Mouse (Mus musculus) cerebellum, adult 2 months (tissue): ENCODE data around the gene Mymx.

Experiments
- CTCF ChIP-seq: fragments of 200-500 bp; IDR thresholded peaks from 2 replicates; pipeline ENCODE4 v1.5.1; 2011; ENCODE audit warnings: low read depth, mild to moderate bottlenecking, control low read depth, low read length, moderate library complexity, borderline replicate concordance; ENCODE audit not compliant: insufficient read depth
- POLR2A ChIP-seq: fragments of 200-500 bp; IDR thresholded peaks from 2 replicates; pipeline ENCODE4 v1.6.1; 2011; ENCODE audit warnings: low read length, control low read depth, borderline replicate concordance; ENCODE audit not compliant: insufficient read depth

DNA sequence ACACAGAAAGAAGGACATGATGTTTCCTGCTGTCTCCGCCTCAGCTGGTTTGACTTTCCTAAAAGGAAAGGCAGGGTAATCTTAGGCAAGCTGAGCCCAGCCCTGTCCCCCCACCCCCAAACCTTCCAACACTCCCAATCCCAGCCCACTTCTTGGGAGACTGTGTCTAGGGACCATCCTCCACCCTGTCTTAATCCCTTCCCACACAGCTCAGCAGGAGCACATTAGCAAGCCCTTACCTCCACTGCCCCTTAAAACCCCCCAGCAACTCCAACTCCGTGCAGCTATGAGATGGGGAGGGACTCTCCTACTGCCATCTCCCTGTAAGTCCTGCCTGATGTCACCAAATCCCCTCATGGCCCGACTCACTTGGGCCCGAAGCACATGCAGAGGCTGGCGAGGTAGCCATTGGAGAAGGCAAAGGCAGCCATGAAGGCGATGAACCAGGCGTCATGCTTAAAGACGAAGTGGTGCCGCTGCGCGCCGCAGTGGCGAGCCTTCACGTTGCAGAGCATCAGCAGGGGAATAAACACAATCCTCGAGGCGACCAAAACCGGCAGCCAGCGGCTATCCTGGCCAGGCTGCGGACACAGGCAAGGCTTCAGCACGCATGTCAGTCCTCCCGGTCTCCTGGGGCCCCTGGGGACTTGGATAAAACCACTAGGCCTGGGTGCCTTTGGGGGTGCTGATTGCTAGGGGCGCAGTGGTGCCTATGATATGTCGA is 16.0 kb downstream of the Mymx start:
- TF ChIP-seq CTCF (no peak), POLR2A (no peak)
